Mouse (Mus musculus) CH12.LX (cell line): ENCODE measurements at regions not wholly inside any gene's neighbourhood (a gene's known extent, or its start where the extent isn't known, plus 50 kb on each side); places are given as distances from the start of the nearest gene placed in this dataset.

Experiments
- DNase-seq: peaks from one replicate; pipeline ENCODE4 v3.0.0-alpha.2; 2013; ENCODE audit errors: extremely low read depth
- H3K27ac ChIP-seq: 2 replicates; pipeline ENCODE4 v1.5.1; 2012; ENCODE audit warnings: low read depth, mild to moderate bottlenecking, control low read depth, moderate library complexity; ENCODE audit not compliant: insufficient read depth
- H3K27me3 ChIP-seq: replicated peaks from 2 replicates; pipeline ENCODE3; 2012; ENCODE audit warnings: inconsistent platforms
- H3K36me3 ChIP-seq, 2 experiments: replicated peaks in 1 of 2; 2 replicates each; pipeline versions ENCODE3 to v1.6.1; 2012; ENCODE audit warnings: inconsistent platforms in 1 of 2, low read length in 1 of 2, mild to moderate bottlenecking in 1 of 2, mixed read lengths in 1 of 2, moderate library complexity in 1 of 2; ENCODE audit not compliant: control insufficient read depth in 1 of 2, insufficient read depth in 1 of 2
- H3K4me1 ChIP-seq, 2 experiments: 2 replicates each; pipeline ENCODE4 v1.6.1; 2012; ENCODE audit warnings: inconsistent platforms in 1 of 2, moderate library complexity in 1 of 2; ENCODE audit not compliant: insufficient read depth in 2 of 2, control insufficient read depth in 1 of 2
- H3K4me2 ChIP-seq: 2 replicates; pipeline ENCODE4 v1.6.1; 2012; ENCODE audit warnings: low read depth, mild to moderate bottlenecking, control low read depth; ENCODE audit not compliant: poor library complexity, insufficient read depth, severe bottlenecking
- H3K4me3 ChIP-seq, 3 experiments: fragments of 150-350 bp in 1 of 3; sonication (generic) in 1 of 3; replicated peaks in 1 of 3; 2 replicates each; pipeline versions ENCODE3 to v1.5.1; 2011 to 2012; ENCODE audit warnings: low read depth in 2 of 3, low read length in 2 of 3, mild to moderate bottlenecking in 2 of 3, moderate library complexity in 2 of 3, control low read depth in 1 of 3, improper control_type of control experiment in 1 of 3, inconsistent platforms in 1 of 3, mixed read lengths in 1 of 3; ENCODE audit not compliant: poor library complexity in 1 of 3
- H3K79me2 ChIP-seq: replicated peaks from 2 replicates; pipeline ENCODE4 v1.6.1; 2012; ENCODE audit warnings: mild to moderate bottlenecking, moderate library complexity; ENCODE audit not compliant: control insufficient read depth, poor library complexity, insufficient read depth, severe bottlenecking; ENCODE audit errors: extremely low read depth
- H3K9ac ChIP-seq: 2 replicates; pipeline ENCODE4 v1.6.1; 2012; ENCODE audit warnings: low read depth, mild to moderate bottlenecking, control low read depth, moderate library complexity; ENCODE audit not compliant: insufficient read depth
- H3K9me3 ChIP-seq: replicated peaks from 2 replicates; pipeline ENCODE3; 2012; ENCODE audit warnings: low read length, inconsistent platforms, mixed read lengths
- CHD1 ChIP-seq: IDR thresholded peaks from 2 replicates; pipeline ENCODE4 v1.6.1; 2012; ENCODE audit warnings: low read depth, low read length, improper control_type of control experiment, inconsistent platforms
- CHD2 ChIP-seq: IDR thresholded peaks from 2 replicates; pipeline ENCODE4 v1.6.1; 2011; ENCODE audit warnings: low read length, improper control_type of control experiment
- CTCF ChIP-seq, 2 experiments: IDR thresholded peaks in 1 of 2; conservative IDR thresholded peaks in 1 of 2; 2 replicates each; pipeline ENCODE4 v1.5.1; 2011 to 2012; ENCODE audit warnings: low read depth in 2 of 2, low read length in 2 of 2, improper control_type of control experiment in 1 of 2, inconsistent platforms in 1 of 2, mild to moderate bottlenecking in 1 of 2, moderate library complexity in 1 of 2
- E2F4 ChIP-seq: IDR thresholded peaks from 2 replicates; pipeline ENCODE4 v1.6.1; 2011; ENCODE audit warnings: low read depth, low read length, improper control_type of control experiment; ENCODE audit not compliant: insufficient replicate concordance
- ELF1 ChIP-seq: IDR thresholded peaks from 2 replicates; pipeline ENCODE4 v1.6.1; 2014; ENCODE audit warnings: low read depth, mild to moderate bottlenecking, inconsistent platforms, low read length, improper control_type of control experiment
- EP300 ChIP-seq: IDR thresholded peaks from 2 replicates; pipeline ENCODE4 v1.6.1; 2011; ENCODE audit warnings: low read length, improper control_type of control experiment
- ETS1 ChIP-seq: conservative IDR thresholded peaks from 2 replicates; pipeline ENCODE4 v1.6.1; 2012; ENCODE audit warnings: low read depth, mild to moderate bottlenecking, inconsistent platforms, low read length, improper control_type of control experiment, moderate library complexity
- HCFC1 ChIP-seq: IDR thresholded peaks from 2 replicates; pipeline ENCODE4 v1.6.1; 2012; ENCODE audit warnings: low read depth, mild to moderate bottlenecking, inconsistent platforms, low read length, improper control_type of control experiment
- IRF4 ChIP-seq: IDR thresholded peaks from 2 replicates; pipeline ENCODE4 v1.6.1; 2014; ENCODE audit warnings: low read depth, mild to moderate bottlenecking, inconsistent platforms, low read length, improper control_type of control experiment
- JUND ChIP-seq: conservative IDR thresholded peaks from 2 replicates; pipeline ENCODE4 v1.6.1; 2011; ENCODE audit warnings: low read depth, low read length, improper control_type of control experiment
- KAT2A ChIP-seq: IDR thresholded peaks from 2 replicates; pipeline ENCODE4 v1.6.1; 2012; ENCODE audit warnings: low read length, improper control_type of control experiment, inconsistent platforms; ENCODE audit not compliant: insufficient replicate concordance
- MAX ChIP-seq: IDR thresholded peaks from 2 replicates; pipeline ENCODE4 v1.6.1; 2011; ENCODE audit warnings: low read length, improper control_type of control experiment
- MEF2A ChIP-seq: IDR thresholded peaks from 2 replicates; pipeline ENCODE4 v1.6.1; 2014; ENCODE audit warnings: low read depth, mild to moderate bottlenecking, inconsistent platforms, low read length, improper control_type of control experiment, borderline replicate concordance
- MYC ChIP-seq: IDR thresholded peaks from 2 replicates; pipeline ENCODE4 v1.6.1; 2011; ENCODE audit warnings: low read depth, mild to moderate bottlenecking, improper control_type of control experiment, low read length
- NELFE ChIP-seq: IDR thresholded peaks from 2 replicates; pipeline ENCODE4 v1.6.1; 2011; ENCODE audit warnings: low read depth, low read length, improper control_type of control experiment
- PAX5 ChIP-seq: IDR thresholded peaks from 2 replicates; pipeline ENCODE4 v1.6.1; 2012; ENCODE audit warnings: low read length, inconsistent platforms, mixed read lengths
- POLR2AphosphoS2 ChIP-seq: IDR thresholded peaks from 2 replicates; pipeline ENCODE4 v1.6.1; 2011; ENCODE audit warnings: low read depth, low read length, improper control_type of control experiment
- RAD21 ChIP-seq: IDR thresholded peaks from 2 replicates; pipeline ENCODE4 v1.6.1; 2011; ENCODE audit warnings: low read depth, mild to moderate bottlenecking, low read length, improper control_type of control experiment, moderate library complexity
- RCOR1 ChIP-seq: conservative IDR thresholded peaks from 2 replicates; pipeline ENCODE4 v1.6.1; 2012; ENCODE audit warnings: low read depth, mild to moderate bottlenecking, inconsistent platforms, low read length, improper control_type of control experiment
- SIN3A ChIP-seq: IDR thresholded peaks from 2 replicates; pipeline ENCODE4 v1.6.1; 2012; ENCODE audit warnings: low read length, improper control_type of control experiment, inconsistent platforms
- SMC3 ChIP-seq: IDR thresholded peaks from 2 replicates; pipeline ENCODE4 v1.6.1; 2011; ENCODE audit warnings: low read depth, low read length, improper control_type of control experiment
- TBP ChIP-seq: conservative IDR thresholded peaks from 2 replicates; pipeline ENCODE4 v1.6.1; 2011; ENCODE audit warnings: low read depth, low read length, improper control_type of control experiment
- TCF12 ChIP-seq: IDR thresholded peaks from 2 replicates; pipeline ENCODE4 v1.6.1; 2014; ENCODE audit warnings: low read depth, mild to moderate bottlenecking, inconsistent platforms, low read length, improper control_type of control experiment
- UBTF ChIP-seq: IDR thresholded peaks from 2 replicates; pipeline ENCODE4 v1.6.1; 2012; ENCODE audit warnings: low read depth, mild to moderate bottlenecking, inconsistent platforms, low read length, improper control_type of control experiment, moderate library complexity
- USF1 ChIP-seq: IDR thresholded peaks from 2 replicates; pipeline ENCODE4 v1.6.1; 2014; ENCODE audit warnings: low read depth, mild to moderate bottlenecking, inconsistent platforms, low read length, improper control_type of control experiment
- USF2 ChIP-seq: conservative IDR thresholded peaks from 2 replicates; pipeline ENCODE4 v1.6.1; 2011; ENCODE audit warnings: low read depth, low read length, improper control_type of control experiment
- ZC3H11A ChIP-seq: IDR thresholded peaks from 2 replicates; pipeline ENCODE4 v1.6.1; 2012; ENCODE audit warnings: low read depth, mild to moderate bottlenecking, inconsistent platforms, low read length, improper control_type of control experiment
- ZKSCAN1 ChIP-seq: IDR thresholded peaks from 2 replicates; pipeline ENCODE4 v1.6.1; 2012; ENCODE audit warnings: low read depth, inconsistent platforms, low read length, improper control_type of control experiment, borderline replicate concordance
- ZNF384 ChIP-seq: IDR thresholded peaks from 2 replicates; pipeline ENCODE4 v1.6.1; 2012; ENCODE audit warnings: low read depth, low read length, improper control_type of control experiment, inconsistent platforms
- dilution Hi-C: fragments of 300-500 bp; cut with MboI; formaldehyde crosslinking; loops from 2 replicates; pipeline ENCODE4 v1.14.3; 2020; ENCODE audit warnings: low sequenced_read_pairs; ENCODE audit not compliant: extremely low pct_unique_long_range_greater_than_20kb, extremely low pct_ligation_motif_present
- in situ Hi-C: fragments of 300-500 bp; cut with MboI; formaldehyde crosslinking; loops from 3 replicates; pipeline ENCODE4 v1.14.3; 2019; ENCODE audit warnings: low sequenced_read_pairs, low pct_ligation_motif_present, low pct_unique_long_range_greater_than_20kb, mixed read lengths

- in situ Hi-C loops: loop anchor here (10.0 to 25.0 kb wide), 4 partner anchors 225 to 675 kb away; no protein-coding TSS in a partner anchor
- no peak for TF ChIP-seq ZKSCAN1
- no peak for TF ChIP-seq RCOR1
- no peak for TF ChIP-seq POLR2AphosphoS2
- no peak for TF ChIP-seq CHD1
- no peak for TF ChIP-seq NELFE
- TF ChIP-seq SIN3A: no peak
- no peak for TF ChIP-seq E2F4
- no peak for TF ChIP-seq CHD2
- TF ChIP-seq KAT2A: no peak
- no peak for TF ChIP-seq ZNF384
- TF ChIP-seq MAX: no peak
- no peak for TF ChIP-seq ZC3H11A
- no peak for TF ChIP-seq ELF1
- TF ChIP-seq ETS1: no peak
- no peak for TF ChIP-seq SMC3
- no peak for TF ChIP-seq USF2
- no peak for TF ChIP-seq HCFC1
- H3K9ac ChIP-seq: no peak overlapping the region
Measured at GRCm38 (mm10) chr13:107462791-107463190, 440.9 kb upstream of the Kif2a start.

DNA sequence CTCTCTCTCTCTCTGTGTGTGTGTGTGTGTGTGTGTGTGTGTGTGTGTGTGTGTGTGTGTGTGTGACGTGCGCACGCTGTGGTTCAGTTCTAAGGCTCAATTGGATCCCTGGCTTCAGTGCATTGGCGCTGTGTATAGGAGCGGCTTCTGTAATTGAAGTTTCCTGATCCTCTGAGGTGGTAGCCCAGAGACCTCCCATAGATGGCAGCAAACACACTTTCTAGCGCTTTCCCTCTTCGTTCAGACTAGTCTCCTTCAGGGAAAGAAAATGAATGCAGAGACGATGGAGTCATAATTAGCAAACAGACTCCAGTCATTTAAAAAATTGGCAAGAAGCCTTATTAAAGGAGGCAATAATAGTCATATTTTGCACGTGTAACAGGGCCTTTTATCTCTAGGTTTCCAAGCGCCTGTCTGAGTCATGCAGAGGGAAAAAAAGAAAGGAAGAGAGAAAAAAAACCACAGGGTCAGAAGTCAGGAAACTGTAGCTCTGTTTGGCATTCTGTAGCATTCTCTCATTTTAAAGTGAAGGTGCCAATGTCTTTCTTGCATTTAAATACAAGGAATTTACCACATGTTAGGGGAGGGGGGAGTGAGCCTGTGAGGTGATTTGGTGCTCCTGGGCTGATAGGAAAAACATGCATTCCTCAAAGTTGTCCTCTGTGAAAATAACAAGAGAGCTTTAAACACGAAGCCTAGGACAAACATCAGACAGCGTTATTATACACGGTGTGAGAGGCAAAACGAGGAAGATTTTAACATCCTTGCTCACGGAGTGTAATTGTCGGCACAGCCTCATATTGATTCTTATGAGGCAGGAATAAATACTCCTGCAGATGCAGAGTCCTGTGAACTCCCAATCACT is 439.4 kb upstream of the Kif2a start:
- H3K9ac ChIP-seq: no peak overlapping the region
- peaks cover 0 to 15% of the 10 kb centered on the region in 2 experiments; a peak in 2 of 4 replicates for H3K4me1 ChIP-seq
- H3K4me2 ChIP-seq: peak overlapping the region; percentile 49; the same call in 1 of the 2 replicates
- no peaks in the 10 kb centered on the region for H3K27me3 ChIP-seq
- H3K36me3 ChIP-seq: no peaks in the 10 kb centered on the region
- peaks cover 3% of the 10 kb centered on the region for H3K9me3 ChIP-seq
- no peaks in the 10 kb centered on the region for H3K79me2 ChIP-seq
- in situ Hi-C loops: loop anchor here (10.0 to 25.0 kb wide), 4 partner anchors 226 to 676 kb away; no protein-coding TSS in a partner anchor
- peak; percentile 67 for DNase-seq
- H3K27ac ChIP-seq: no peak overlapping the region
- TF ChIP-seq UBTF: no peak
- TF ChIP-seq PAX5: no peak
- no peak for TF ChIP-seq TBP
- peak; percentile 96 for TF ChIP-seq RAD21
- TF ChIP-seq TCF12: 0 out of 2 replicates have a peak, but pooled peaks have one; percentile 30
- TF ChIP-seq MEF2A: peak; percentile 31; the same call in 1 of the 2 replicates
- no peak for TF ChIP-seq CHD2
- no peak for TF ChIP-seq EP300
- no peak for TF ChIP-seq USF1
- TF ChIP-seq JUND: 0 out of 2 replicates have a peak, but pooled peaks have one; percentile 32
- peak; percentile 58; the same call in 1 of the 2 replicates for TF ChIP-seq IRF4
- no peak for TF ChIP-seq KAT2A
- TF ChIP-seq SMC3: peak; percentile 93
- peak; percentile 27 to 91; a peak in 2 of 4 replicates for TF ChIP-seq CTCF (conservative IDR thresholded peaks at IDR 0.05 in 1 of 2, IDR thresholded peaks at IDR 0.05 in 1 of 2; ENCODE audit: low read depth in 2 of 2, low read length in 2 of 2)
- no peak for TF ChIP-seq ETS1
- TF ChIP-seq MYC: no peak
- TF ChIP-seq ZC3H11A: peak; percentile 86
- H3K4me3 ChIP-seq: no peak overlapping the region
- dilution Hi-C loops: no loop called here

More at GRCm38 (mm10) chr13:107462791-107463190, 440.9 kb upstream of the Kif2a start:
- no peak for DNase-seq
- H3K27me3 ChIP-seq: no peaks in the 10 kb centered on the region
- no peak overlapping the region for H3K4me2 ChIP-seq
- H3K79me2 ChIP-seq: no peaks in the 10 kb centered on the region
- dilution Hi-C loops: no loop called here
- peaks cover 3% of the 10 kb centered on the region for H3K9me3 ChIP-seq
- no peak overlapping the region for H3K27ac ChIP-seq
- H3K36me3 ChIP-seq: no peaks in the 10 kb centered on the region
- H3K4me3 ChIP-seq: no peak overlapping the region
- peaks cover 3 to 26% of the 10 kb centered on the region in 2 experiments; a peak in 3 of 4 replicates for H3K4me1 ChIP-seq
